Mouse (Mus musculus) erythroblast, embryonic 14.5 days (primary cell): ENCODE results near the gene Acsm2.

ENCODE experiments used
- GATA1 ChIP-seq: IDR thresholded peaks from 2 replicates; pipeline ENCODE4 v1.6.1; 2012; ENCODE audit warnings: low read length, inconsistent platforms, mixed read lengths
- TAL1 ChIP-seq: IDR thresholded peaks from 3 replicates; pipeline ENCODE4 v1.6.1; 2012; ENCODE audit warnings: low read length, inconsistent platforms, mixed read lengths

DNA sequence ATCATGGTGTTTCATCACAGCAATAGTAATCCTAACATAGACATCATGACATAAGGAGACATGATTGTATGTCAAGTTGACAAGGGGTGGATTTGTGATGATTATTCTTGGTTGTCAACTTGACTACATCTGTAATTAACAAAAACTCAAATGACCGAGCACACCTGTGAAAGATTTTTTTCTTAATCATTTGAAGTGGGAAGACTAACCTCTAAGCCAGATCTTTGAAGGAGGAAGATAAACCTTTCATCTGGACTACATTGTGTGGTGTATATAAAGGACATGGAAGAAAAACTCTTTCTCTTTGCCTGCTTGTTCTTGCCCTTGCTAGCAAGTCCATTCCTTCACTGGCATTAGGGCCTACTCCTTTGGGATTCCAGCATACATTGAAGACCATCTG is at the start of gene Acsm2:
- TF ChIP-seq TAL1, result no peak
- no peak for TF ChIP-seq GATA1
